Mouse (Mus musculus) lung, adult 2 months (tissue): ENCODE data around the gene Trub1.

Source experiments
- CTCF ChIP-seq: fragments of 200-500 bp; IDR thresholded peaks from 2 replicates; pipeline ENCODE4 v1.5.1; 2011; ENCODE audit warnings: mild to moderate bottlenecking, low read length, control low read depth; ENCODE audit not compliant: insufficient read depth
- POLR2A ChIP-seq: fragments of 200-500 bp; IDR thresholded peaks from 2 replicates; pipeline ENCODE4 v1.6.1; 2011; ENCODE audit warnings: low read depth, mild to moderate bottlenecking, control low read depth, low read length, borderline replicate concordance; ENCODE audit errors: extremely low read depth

GRCm38 (mm10) chr19:57479886-57480655 is 27.4 kb downstream of the Trub1 start:
- TF ChIP-seq CTCF (no peak), POLR2A (no peak)
